Mouse (Mus musculus): ENCODE measurements at regions not wholly inside any gene's neighbourhood (a gene's known extent, or its start where the extent isn't known, plus 50 kb on each side); places are given as distances from the start of the nearest gene placed in this dataset.
A peak's percentile ranks its signal among the peaks of the same experiment; 100 is the strongest.

DNA sequence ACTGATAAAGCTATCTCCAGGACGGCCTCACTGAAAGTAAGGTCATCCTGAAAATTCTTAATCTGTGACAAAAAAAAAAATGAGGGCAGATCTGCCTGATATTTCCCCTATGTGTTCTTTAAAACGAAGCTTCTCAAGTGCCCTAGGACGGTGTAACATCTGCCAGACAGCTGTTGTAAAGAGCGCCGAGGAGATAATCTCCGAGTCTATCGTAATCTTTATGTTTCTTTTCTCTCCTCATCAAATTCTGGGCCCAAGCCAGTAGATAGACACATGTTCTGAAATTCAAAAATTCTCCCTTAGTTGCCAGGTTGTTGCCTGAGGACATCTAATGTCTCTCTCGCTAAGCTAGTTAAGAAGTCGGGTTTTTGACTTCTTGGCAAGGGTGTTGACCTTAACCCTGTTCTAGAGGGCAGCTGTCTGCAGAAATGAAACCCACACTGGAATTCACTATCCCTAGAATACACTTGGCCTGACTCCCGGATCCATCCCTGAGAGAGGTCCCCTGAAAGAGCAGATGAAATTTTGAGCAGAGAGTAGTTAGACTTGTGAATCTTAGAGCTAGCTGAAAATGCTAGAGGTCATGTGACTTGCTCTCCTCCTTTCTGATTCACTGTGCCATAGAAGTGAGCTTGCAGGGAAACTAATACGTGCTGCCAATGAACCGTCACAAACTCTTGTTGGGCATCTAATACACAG, 104.1 kb upstream of the Hes1 start:
- peaks cover 4% of the 10 kb centered on the region for H3K9me3 ChIP-seq (replicated peaks; ENCODE audit: low read length)
- H3K4me2 ChIP-seq (ENCODE audit: insufficient read depth, low read depth, poor library complexity, severe bottlenecking): no peak overlapping the region
- in situ Hi-C loops (cut with MboI; ENCODE audit: low pct_ligation_motif_present, low pct_unique_long_range_greater_than_20kb, low sequenced_read_pairs) (no loop called here), dilution Hi-C loops (cut with MboI; ENCODE audit: extremely low pct_ligation_motif_present, extremely low pct_unique_long_range_greater_than_20kb, low sequenced_read_pairs) (no loop called here)
- no peak overlapping the region for H3K4me3 ChIP-seq (replicated peaks in 1 of 3; ENCODE audit: low read depth in 2 of 3, low read length in 2 of 3, poor library complexity in 1 of 3)
- no peaks in the 10 kb centered on the region for H3K4me1 ChIP-seq (ENCODE audit: control insufficient read depth in 1 of 2, insufficient read depth in 2 of 2)
- H3K27me3 ChIP-seq (replicated peaks): no peaks in the 10 kb centered on the region
- H3K79me2 ChIP-seq (replicated peaks; ENCODE audit: control insufficient read depth, extremely low read depth, insufficient read depth, poor library complexity, severe bottlenecking): no peaks in the 10 kb centered on the region
- H3K36me3 ChIP-seq (replicated peaks in 1 of 2; ENCODE audit: control insufficient read depth in 1 of 2, insufficient read depth in 1 of 2, low read length in 1 of 2): no peaks in the 10 kb centered on the region
- H3K27ac ChIP-seq (ENCODE audit: insufficient read depth, low read depth): no peak overlapping the region
- TF ChIP-seq EP300 (IDR thresholded peaks at IDR 0.05; ENCODE audit: low read length) (no peak), USF1 (IDR thresholded peaks at IDR 0.05; ENCODE audit: low read depth, low read length) (peak; percentile 9; the same call in 1 of the 2 replicates), HCFC1 (IDR thresholded peaks at IDR 0.05; ENCODE audit: low read depth, low read length) (no peak), RCOR1 (conservative IDR thresholded peaks at IDR 0.05; ENCODE audit: low read depth, low read length) (no peak), CHD1 (IDR thresholded peaks at IDR 0.05; ENCODE audit: low read depth, low read length) (no peak), POLR2A (IDR thresholded peaks at IDR 0.05; ENCODE audit: low read depth, low read length) (no peak), USF2 (conservative IDR thresholded peaks at IDR 0.05; ENCODE audit: low read depth, low read length) (peak; percentile 30; the same call in 1 of the 2 replicates)
- DNase-seq (ENCODE audit: extremely low read depth): no peak
- H3K9ac ChIP-seq (ENCODE audit: insufficient read depth, low read depth): no peak overlapping the region

DNA sequence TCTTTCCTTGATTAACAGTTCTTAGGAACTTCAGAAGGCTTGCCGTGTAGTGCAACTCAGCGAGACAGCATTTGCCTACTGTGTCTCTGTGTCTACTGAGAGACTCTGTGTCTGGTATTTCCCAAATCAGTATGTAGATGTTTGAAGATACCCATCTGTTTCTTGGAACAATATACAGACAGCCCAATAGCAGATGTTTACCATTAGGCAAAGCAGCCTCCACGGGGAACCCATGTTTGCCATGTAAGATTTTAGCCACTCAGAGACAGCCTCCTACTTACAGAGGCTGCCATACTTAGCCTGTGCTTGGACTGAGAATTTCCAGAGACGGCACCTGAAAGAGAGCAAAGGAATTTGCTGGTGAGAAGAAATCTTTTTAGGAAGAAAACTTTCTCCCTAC, 100.9 kb upstream of the Hes1 start:
- TF ChIP-seq HCFC1 (IDR thresholded peaks at IDR 0.05; ENCODE audit: low read depth, low read length): no peak
- TF ChIP-seq TBP (conservative IDR thresholded peaks at IDR 0.05; ENCODE audit: low read depth, low read length): no peak
- TF ChIP-seq MYC (IDR thresholded peaks at IDR 0.05; ENCODE audit: low read depth, low read length): no peak
- TF ChIP-seq CTCF (conservative IDR thresholded peaks at IDR 0.05 in 1 of 2, IDR thresholded peaks at IDR 0.05 in 1 of 2; ENCODE audit: low read depth in 2 of 2, low read length in 2 of 2): no peak
- dilution Hi-C loops (cut with MboI; ENCODE audit: extremely low pct_ligation_motif_present, extremely low pct_unique_long_range_greater_than_20kb, low sequenced_read_pairs) (no loop called here), in situ Hi-C loops (cut with MboI; ENCODE audit: low pct_ligation_motif_present, low pct_unique_long_range_greater_than_20kb, low sequenced_read_pairs) (no loop called here)
- Histone ChIP-seq H3K27ac (ENCODE audit: insufficient read depth, low read depth) (no peak overlapping the region), H3K4me3 (replicated peaks in 1 of 3; ENCODE audit: low read depth in 2 of 3, low read length in 2 of 3, poor library complexity in 1 of 3) (no peak overlapping the region), H3K9me3 (replicated peaks; ENCODE audit: low read length) (peaks cover 4% of the 10 kb centered on the region), H3K4me2 (ENCODE audit: insufficient read depth, low read depth, poor library complexity, severe bottlenecking) (no peak overlapping the region), H3K27me3 (replicated peaks) (no peaks in the 10 kb centered on the region), H3K79me2 (replicated peaks; ENCODE audit: control insufficient read depth, extremely low read depth, insufficient read depth, poor library complexity, severe bottlenecking) (no peaks in the 10 kb centered on the region), H3K36me3 (replicated peaks in 1 of 2; ENCODE audit: control insufficient read depth in 1 of 2, insufficient read depth in 1 of 2, low read length in 1 of 2) (no peaks in the 10 kb centered on the region), H3K4me1 (ENCODE audit: control insufficient read depth in 1 of 2, insufficient read depth in 2 of 2) (no peaks in the 10 kb centered on the region), H3K9ac (ENCODE audit: insufficient read depth, low read depth) (no peak overlapping the region)
- DNase-seq (ENCODE audit: extremely low read depth): no peak

- Histone ChIP-seq H3K4me1 (ENCODE audit: control insufficient read depth in 1 of 2, insufficient read depth in 2 of 2) (no peaks in the 10 kb centered on the region), H3K27me3 (replicated peaks) (no peaks in the 10 kb centered on the region), H3K9me3 (replicated peaks; ENCODE audit: low read length) (peaks cover 4% of the 10 kb centered on the region), H3K4me2 (ENCODE audit: insufficient read depth, low read depth, poor library complexity, severe bottlenecking) (no peak overlapping the region), H3K27ac (ENCODE audit: insufficient read depth, low read depth) (no peak overlapping the region), H3K79me2 (replicated peaks; ENCODE audit: control insufficient read depth, extremely low read depth, insufficient read depth, poor library complexity, severe bottlenecking) (no peaks in the 10 kb centered on the region), H3K9ac (ENCODE audit: insufficient read depth, low read depth) (no peak overlapping the region), H3K36me3 (replicated peaks in 1 of 2; ENCODE audit: control insufficient read depth in 1 of 2, insufficient read depth in 1 of 2, low read length in 1 of 2) (no peaks in the 10 kb centered on the region), H3K4me3 (replicated peaks in 1 of 3; ENCODE audit: low read depth in 2 of 3, low read length in 2 of 3, poor library complexity in 1 of 3) (no peak overlapping the region)
- in situ Hi-C loops (cut with MboI; ENCODE audit: low pct_ligation_motif_present, low pct_unique_long_range_greater_than_20kb, low sequenced_read_pairs): no loop called here
- TF ChIP-seq JUND (conservative IDR thresholded peaks at IDR 0.05; ENCODE audit: low read depth, low read length) (no peak), NRF1 (IDR thresholded peaks at IDR 0.05; ENCODE audit: low read depth, low read length) (no peak)
- dilution Hi-C loops (cut with MboI; ENCODE audit: extremely low pct_ligation_motif_present, extremely low pct_unique_long_range_greater_than_20kb, low sequenced_read_pairs): no loop called here
- no peak for DNase-seq (ENCODE audit: extremely low read depth)
Measured at GRCm38 (mm10) chr16:29964563-29964962, 99.6 kb upstream of the Hes1 start.

Measured in CH12.LX (cell line).